Mouse (Mus musculus) left cerebral cortex, postnatal 4 days (tissue): Measurements from ENCODE around the gene Atp6v0a1. TPM values are rescaled to one million over a fixed set of nuclear protein-coding genes. Genes with fewer than 3 reads are reported as not detected.
A peak's percentile ranks its signal among the peaks of the same experiment; 100 is the strongest.

Experiments used
- DNase-seq: peaks from one replicate; pipeline ENCODE4 v3.0.0-alpha.2; 2022
- intact Hi-C: fragments of 180-260 bp; cut with DNase I; formaldehyde crosslinking; loops from one replicate; pipeline ENCODE4 v1.15.1; 2025
- total RNA-seq, 2 experiments: library from RNA; stranded (reverse); gene quantifications; 2 replicates each; pipeline ENCODE4 v1.2.3; 2021

The Atp6v0a1 gene
- total RNA-seq, 2 experiments from 2014 or later, result 257 to 302 TPM

- intact Hi-C loops, result no loop called here
- DNase-seq, result no peak
Observed at GRCm38 (mm10) chr11:101056885-101057284, 47.6 kb downstream of the Atp6v0a1 start.

- DNase-seq, result peak; percentile 88
- intact Hi-C loops, result no loop called here
Observed at GRCm38 (mm10) chr11:101057860-101058259, 48.6 kb downstream of the Atp6v0a1 start.

- DNase-seq, result no peak
- intact Hi-C loops, result no loop called here
Observed at GRCm38 (mm10) chr11:101058726-101059125, 49.5 kb downstream of the Atp6v0a1 start.

- intact Hi-C loops, result no loop called here
- no peak for DNase-seq
Observed at GRCm38 (mm10) chr11:101059473-101059872, 50.2 kb downstream of the Atp6v0a1 start.

DNA sequence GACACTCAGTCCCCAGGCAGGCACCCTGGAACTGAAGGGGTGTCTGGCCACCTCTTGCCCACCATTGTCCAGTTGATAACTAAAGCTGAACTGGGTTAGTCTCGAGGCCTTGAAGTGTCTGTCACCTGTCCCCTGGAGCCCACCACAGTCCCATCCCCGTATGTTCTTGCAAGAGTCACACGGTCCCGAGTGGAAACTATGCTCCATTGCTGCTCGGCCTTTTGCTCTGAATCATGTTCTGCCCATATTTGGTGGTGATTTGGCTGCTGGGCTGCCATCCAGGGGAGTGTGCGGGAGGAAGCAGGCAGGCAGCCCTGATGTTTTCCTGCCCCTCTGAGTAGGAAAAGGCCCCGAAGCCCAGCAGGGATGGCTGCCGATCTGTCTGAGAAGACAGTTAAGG lies 50.9 kb downstream of the Atp6v0a1 start:
- intact Hi-C loops, result no loop called here
- peak; percentile 53 for DNase-seq

DNA sequence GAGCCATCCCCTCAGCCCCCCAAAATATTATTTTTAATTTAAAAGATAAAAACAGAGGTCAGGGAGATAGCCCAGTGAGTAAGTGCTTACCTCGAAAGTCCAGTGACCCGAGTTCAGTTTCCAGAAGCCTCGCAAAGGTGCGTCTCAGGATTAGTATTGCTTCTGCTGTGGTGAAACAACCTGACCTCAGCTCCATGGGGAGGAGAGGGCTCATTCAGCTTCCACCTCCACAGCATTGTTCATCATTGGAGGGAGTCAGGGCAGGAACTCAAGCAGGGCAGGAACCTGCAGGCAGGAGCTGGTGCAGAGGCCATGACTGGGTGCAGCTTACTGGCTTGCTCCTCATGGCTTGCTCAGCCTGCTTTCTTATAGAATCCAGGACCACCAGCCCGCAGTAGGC lies 51.8 kb downstream of the Atp6v0a1 start:
- intact Hi-C loops, result no loop called here
- DNase-seq, result no peak

GRCm38 (mm10) chr11:101062165-101062884 lies 53.1 kb downstream of the Atp6v0a1 start:
- intact Hi-C loops, result no loop called here
- DNase-seq, result no peak

GRCm38 (mm10) chr11:101062971-101063675 lies 53.9 kb downstream of the Atp6v0a1 start:
- no peak for DNase-seq
- intact Hi-C loops, result no loop called here

DNA sequence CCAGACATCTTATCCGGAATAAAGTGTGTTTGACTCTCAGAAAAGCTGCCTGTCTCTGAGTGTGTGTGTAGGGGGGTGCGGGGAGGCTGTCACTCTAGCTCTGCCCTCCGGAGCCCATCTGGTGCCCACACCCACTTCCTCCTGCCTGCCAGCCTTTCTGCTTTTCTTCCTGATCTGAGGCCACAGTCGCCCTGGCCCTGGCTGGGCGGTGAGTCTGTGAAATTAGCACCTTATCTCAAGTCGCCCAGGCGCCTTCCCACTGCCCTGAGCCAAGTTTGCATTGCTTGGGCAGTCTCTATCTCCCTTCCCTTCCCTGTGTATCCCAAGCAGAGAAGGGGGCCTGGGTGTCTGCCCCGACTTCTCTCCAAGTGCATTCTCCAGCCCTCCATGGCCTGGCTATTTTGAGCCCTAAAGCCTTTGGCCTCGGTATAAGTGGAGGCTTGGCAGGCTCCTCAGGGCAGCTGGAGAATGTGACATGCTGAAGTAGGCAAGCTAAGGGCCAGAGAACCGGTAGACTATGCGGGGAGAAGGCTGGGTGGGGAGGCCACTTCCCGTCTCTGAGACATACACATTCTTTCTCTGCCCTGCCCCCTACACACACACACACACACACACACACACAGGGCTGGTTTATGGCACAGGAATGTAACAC lies 54.5 kb downstream of the Atp6v0a1 start:
- DNase-seq, result peak; percentile 70
- intact Hi-C loops, result no loop called here

DNA sequence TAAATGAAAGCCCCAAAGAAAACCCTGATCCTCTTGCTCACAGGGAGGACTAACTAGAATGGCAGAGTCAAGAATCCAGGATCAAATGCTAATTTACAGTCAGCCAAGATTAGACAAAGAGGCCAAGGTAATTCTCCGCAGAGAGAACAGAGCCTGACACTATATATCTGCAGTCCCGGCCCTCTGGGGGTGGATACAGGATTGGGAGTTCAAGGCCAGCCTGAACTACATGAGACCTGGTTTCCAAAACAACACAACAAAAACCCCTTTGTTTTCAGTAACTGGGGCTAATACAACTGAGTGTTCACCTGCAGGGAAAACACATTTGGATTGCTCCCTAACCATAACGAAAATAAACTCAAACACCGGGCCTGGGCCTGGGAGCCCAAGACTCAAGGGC lies 55.2 kb downstream of the Atp6v0a1 start:
- intact Hi-C loops, result no loop called here
- no peak for DNase-seq

- no peak for DNase-seq
- intact Hi-C loops, result loop anchor here (5.0 kb wide), 1 partner anchor 83 kb away; no protein-coding TSS in a partner anchor
Observed at GRCm38 (mm10) chr11:101065002-101065401, 55.8 kb downstream of the Atp6v0a1 start.

- peak; percentile 92 for DNase-seq
- intact Hi-C loops, result loop anchor here (5.0 kb wide), 1 partner anchor 84 kb away; no protein-coding TSS in a partner anchor
Observed at GRCm38 (mm10) chr11:101066549-101067412, 57.5 kb downstream of the Atp6v0a1 start.

DNA sequence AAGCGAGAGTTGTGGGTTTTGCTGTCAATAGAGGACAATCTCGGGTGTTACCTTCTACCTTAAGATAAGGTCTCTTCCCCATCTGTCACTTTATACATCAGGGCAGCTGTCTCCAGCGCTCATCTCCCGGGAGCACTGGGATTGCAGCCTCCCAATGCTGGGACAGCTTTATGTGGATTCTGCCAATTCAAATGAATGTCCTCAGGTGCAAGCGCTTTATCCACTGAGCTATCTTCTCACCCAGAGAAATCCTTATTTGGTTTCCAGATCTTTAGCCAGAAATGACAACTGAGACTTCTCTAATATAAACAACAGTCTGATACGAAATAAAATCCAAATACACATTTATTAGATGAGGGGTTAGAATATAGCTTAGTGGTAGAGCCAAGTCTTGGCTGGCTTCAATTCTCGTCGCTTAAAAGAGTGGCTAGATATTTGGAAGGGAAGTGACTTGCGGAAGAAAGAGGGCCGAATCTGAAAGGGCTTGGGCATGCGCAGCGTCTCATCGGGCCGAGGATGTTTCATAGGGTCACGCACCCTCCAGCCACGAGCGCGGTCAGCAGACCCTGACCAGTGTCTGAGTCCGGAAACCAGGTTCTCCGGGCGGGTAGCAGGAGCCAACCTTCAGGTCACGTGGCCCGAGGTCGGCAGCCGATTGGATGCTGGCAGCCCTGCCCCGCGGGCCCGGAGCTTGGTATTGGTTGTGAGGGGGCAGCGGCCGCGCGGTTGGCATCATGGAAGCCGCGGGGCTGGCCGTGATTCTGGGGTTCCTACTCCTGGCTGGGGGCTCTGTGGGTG lies 60.3 kb downstream of the Atp6v0a1 start, which contains the start of gene Naglu:
Gene Naglu (plus strand): TSS at position 622 of the 798 bp plus-strand sequence.
- intact Hi-C loops, result loop anchor here (5.0 kb wide), 1 partner anchor 87 kb away; no protein-coding TSS in a partner anchor
- DNase-seq, result peak; percentile 97

- DNase-seq, result no peak
- intact Hi-C loops, result no loop called here
Observed at GRCm38 (mm10) chr11:101070189-101070527, 60.9 kb downstream of the Atp6v0a1 start.

DNA sequence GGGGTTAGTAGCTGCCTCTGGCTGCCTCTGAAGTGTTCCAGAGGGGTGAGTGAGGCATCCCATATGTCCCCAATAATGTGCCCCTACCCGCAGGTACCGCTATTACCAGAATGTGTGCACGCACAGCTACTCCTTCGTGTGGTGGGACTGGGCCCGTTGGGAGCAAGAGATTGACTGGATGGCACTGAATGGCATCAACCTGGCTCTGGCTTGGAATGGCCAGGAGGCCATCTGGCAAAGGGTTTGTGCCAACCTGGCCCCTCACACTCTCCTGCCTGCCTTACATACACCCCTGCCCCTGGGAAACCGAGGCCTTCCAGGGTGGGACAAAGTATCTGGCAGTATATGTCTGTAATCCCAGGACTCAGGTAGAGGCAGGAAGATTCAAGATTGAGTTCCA lies 61.7 kb downstream of the Atp6v0a1 start:
- peak; percentile 43 for DNase-seq
- intact Hi-C loops, result no loop called here

DNA sequence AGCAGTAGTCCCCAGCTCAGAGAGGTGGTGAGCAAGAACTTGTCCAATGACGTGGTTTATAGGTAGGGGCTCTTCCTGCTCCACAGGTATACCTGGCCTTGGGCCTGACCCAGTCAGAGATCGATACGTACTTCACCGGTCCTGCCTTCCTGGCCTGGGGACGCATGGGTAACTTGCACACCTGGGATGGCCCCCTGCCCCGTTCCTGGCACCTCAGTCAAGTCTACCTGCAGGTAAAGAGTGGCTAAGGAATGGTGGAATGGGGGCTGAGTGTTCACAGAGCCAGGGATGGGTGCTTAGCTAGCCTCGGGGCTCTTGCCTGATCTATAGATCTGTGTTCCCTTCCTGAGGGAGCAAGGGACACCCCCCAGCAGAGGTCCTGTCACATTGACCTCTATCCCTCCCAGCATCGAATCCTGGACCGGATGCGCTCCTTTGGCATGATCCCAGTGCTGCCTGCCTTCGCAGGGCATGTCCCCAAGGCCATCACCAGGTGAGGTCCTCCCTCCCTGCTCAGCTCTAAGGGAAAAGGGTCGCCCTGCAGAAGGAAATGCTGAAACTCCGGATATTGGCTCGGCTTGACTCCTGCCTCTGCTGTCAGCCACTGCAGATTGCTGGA lies 62.7 kb downstream of the Atp6v0a1 start:
- DNase-seq, result no peak
- intact Hi-C loops, result no loop called here

- no peak for DNase-seq
- intact Hi-C loops, result no loop called here
Observed at GRCm38 (mm10) chr11:101078121-101078520, 68.9 kb downstream of the Atp6v0a1 start, which contains the start of gene Hsd17b1. Gene Hsd17b1, plus strand, starts transcription at chr11:101078411.

DNA sequence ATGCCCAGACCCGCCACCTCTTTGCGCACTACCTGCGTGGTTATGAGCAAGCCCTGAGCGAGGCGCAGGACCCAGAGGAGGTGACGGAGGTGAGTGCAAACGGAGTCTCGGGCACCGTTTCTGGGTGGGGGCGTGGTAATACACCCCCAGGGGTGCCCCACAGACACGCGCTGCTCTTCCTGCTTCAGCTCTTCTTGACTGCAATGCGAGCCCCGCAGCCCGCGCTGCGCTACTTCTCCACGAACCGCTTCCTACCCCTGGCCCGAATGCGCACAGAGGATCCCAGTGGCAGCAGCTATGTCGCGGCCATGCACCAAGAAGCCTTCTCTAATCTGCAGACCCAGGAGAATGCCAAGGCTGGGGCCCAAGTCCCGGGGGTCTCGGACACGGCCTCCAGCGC lies 70.5 kb downstream of the Atp6v0a1 start:
- intact Hi-C loops, result no loop called here
- no peak for DNase-seq

- intact Hi-C loops, result no loop called here
- DNase-seq, result no peak
Observed at GRCm38 (mm10) chr11:101080421-101080820, 71.2 kb downstream of the Atp6v0a1 start.
